Mouse (Mus musculus) lung, adult 2 months (tissue): ENCODE data around the gene Fam163b. TPM values are rescaled to one million over a fixed set of nuclear protein-coding genes. Genes with fewer than 3 reads are reported as not detected.

Experiments used
- DNase-seq: peaks from one replicate; pipeline ENCODE4 v3.0.0; 2022
- H3K4me1 ChIP-seq: fragments of 200-500 bp; 2 replicates; pipeline ENCODE4 v1.6.1; 2011; ENCODE audit warnings: low read length; ENCODE audit not compliant: control insufficient read depth, insufficient read depth
- H3K4me3 ChIP-seq: fragments of 200-500 bp; replicated peaks from 2 replicates; pipeline ENCODE3; 2011; ENCODE audit warnings: low read depth, mild to moderate bottlenecking, control low read depth, low read length; ENCODE audit errors: extremely low read depth
- CTCF ChIP-seq: fragments of 200-500 bp; IDR thresholded peaks from 2 replicates; pipeline ENCODE4 v1.5.1; 2011; ENCODE audit warnings: mild to moderate bottlenecking, low read length, control low read depth; ENCODE audit not compliant: insufficient read depth
- POLR2A ChIP-seq: fragments of 200-500 bp; IDR thresholded peaks from 2 replicates; pipeline ENCODE4 v1.6.1; 2011; ENCODE audit warnings: low read depth, mild to moderate bottlenecking, control low read depth, low read length, borderline replicate concordance; ENCODE audit errors: extremely low read depth
- WGBS: fragments of 180-500 bp; shearing (Covaris S2); methylation state at CpG from one replicate; pipeline ENCODE4 v1.1.7; 2018; 5-methylcytosine and 5-hydroxymethylcytosine counted together
- polyA plus RNA-seq: library from polyadenylated mRNA; depleted of rRNA; stranded (reverse); fragments of >200 nt; gene quantifications from 2 replicates; pipeline ENCODE4 v1.2.3, GENCODE M21; 2012

The Fam163b gene
- polyA plus RNA-seq, 1 experiment, result 0.04 TPM

DNA sequence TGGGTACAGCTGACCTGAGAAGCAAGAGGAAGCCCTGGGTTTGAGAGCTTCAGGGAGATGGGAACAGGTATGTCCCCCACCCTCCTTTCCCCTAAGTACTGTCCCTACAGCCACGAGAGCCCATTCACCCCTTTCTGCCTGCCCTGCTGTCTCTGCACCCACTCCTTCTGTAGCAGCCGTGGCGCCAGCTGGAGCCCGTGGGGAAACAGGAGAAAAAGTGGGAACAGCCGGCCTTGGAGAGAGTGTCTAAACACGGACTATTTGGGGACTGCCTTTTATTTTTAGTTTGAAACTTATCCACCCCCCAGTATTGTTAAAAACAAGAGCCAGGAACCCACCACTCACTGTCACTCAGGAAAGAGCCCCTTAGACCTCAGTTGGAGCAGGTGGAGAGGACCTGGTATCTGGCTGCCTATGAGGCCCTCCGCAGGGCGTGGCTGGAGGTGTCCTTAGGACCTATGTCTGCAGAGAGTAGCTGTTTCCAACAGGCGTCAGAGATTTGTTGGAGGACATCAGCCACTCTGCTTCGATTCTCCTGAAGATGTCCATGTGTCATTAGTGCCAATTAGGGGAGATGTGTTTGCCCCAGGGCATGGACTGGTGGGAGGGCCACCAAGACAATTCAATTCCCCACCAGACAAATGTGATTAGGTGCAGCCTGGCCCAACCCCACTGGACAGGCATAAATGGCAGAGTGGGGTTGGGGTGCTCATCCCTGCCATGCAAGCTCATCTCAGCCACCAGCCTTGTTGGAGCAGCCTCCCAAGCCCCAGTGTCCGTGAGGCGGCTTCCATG lies 22.7 kb upstream of the Fam163b start, which contains the start of gene Dbh:
Gene Dbh (plus strand): TSS at position 438 of the 795 bp plus-strand sequence.
- Histone ChIP-seq H3K4me1 (no peaks in the 10 kb centered on the region), H3K4me3 (no peak within 1 kb of the TSS)
- DNase-seq, result no peak
- TF ChIP-seq CTCF (no peak), POLR2A (no peak)
- 82% methylated on average over 12 of the region's 12 CpGs for WGBS

DNA sequence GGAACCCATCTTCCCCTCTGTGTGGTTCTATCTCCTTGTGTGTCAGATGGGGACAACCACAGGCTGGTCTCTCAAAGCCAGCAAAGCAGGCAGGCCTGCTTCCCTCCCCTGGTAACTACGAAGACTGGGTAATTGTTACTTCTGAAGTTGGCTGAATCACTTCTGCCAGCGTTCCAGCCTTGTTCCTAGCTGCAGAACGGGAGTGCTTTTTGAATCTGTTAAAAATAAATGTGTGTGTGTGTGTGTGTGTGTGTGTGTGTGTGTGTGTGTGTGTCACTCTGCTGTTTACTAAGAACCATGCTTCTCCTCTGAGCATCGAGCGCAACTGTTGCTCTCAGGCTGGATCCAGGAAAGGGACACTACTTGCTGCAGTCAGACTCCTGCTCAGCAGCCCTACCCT lies 21.6 kb upstream of the Fam163b start:
- 48% methylated on average over 5 of the region's 5 CpGs for WGBS
- Histone ChIP-seq H3K4me3 (no peak overlapping the region), H3K4me1 (no peaks in the 10 kb centered on the region)
- TF ChIP-seq POLR2A (no peak), CTCF (no peak)
- no peak for DNase-seq

DNA sequence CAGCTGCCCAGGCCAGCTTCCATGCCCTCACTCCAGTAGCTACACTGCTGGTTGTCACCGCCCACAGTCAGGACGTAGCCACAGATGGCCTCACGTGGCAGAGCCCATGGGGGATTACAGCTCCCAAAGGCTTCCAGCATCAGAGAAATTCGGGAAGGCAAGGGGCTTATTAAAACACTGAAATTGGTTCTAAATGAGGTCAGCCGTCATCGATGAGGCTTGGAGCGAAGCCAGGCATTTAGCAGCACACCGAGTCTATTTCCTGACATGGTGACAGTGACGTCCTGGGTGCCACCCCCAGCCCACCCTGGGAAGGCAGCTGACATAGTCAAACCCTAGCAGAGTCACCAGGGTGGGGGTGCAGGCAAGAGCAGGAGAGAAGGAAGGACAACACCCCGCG lies 20.4 kb upstream of the Fam163b start:
- TF ChIP-seq POLR2A, result no peak
- TF ChIP-seq CTCF, result no peak
- Histone ChIP-seq H3K4me1 (no peaks in the 10 kb centered on the region), H3K4me3 (no peak overlapping the region)
- DNase-seq, result no peak
- 57% methylated on average over 11 of the region's 11 CpGs for WGBS

DNA sequence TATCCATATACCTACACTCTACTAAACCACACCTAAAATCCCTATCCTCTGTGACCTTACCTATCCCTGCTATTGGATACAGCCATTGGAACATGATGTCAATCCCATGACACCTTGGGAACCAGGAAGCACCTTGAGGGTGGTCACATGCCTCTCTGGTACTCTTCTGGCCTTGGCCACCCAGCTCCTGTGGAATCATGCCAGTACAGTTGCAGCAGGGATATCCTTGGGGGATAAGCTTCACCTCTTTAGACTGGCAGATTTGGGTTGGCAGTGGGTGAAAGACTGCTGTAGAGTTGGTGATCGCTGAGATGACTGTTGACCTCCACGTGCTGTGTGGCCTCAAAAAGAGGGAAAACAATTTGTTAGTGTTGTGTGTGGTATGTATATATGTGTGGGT lies 19.2 kb upstream of the Fam163b start:
- no peaks in the 10 kb centered on the region for H3K4me1 ChIP-seq
- no peak for TF ChIP-seq CTCF
- no peak for TF ChIP-seq POLR2A
- H3K4me3 ChIP-seq, result no peak overlapping the region
- 78% methylated on average over 2 of the region's 2 CpGs for WGBS
- no peak for DNase-seq

DNA sequence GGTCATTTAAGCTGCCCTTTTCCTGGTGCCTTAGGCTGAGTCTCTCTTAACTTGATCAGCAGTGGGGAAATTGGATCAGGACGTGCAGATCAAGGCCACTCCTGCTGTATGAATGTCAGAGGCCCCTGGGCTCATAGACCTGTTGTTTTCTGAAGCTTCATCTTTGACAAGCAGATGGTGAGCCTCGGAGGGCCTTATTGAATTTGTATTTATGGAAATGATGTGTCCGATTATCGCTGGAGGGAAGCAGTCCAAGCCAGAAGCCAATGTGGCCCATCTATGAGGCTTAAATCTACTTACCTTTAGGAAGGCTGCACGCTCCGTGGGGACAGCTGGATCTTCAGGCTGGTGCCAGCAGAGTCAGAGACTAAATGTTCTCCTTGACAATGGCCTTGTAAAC lies 14.3 kb upstream of the Fam163b start:
- WGBS, result 78% methylated on average over 6 of the region's 6 CpGs
- TF ChIP-seq POLR2A (no peak), CTCF (no peak)
- Histone ChIP-seq H3K4me1 (no peaks in the 10 kb centered on the region), H3K4me3 (no peak overlapping the region)
- no peak for DNase-seq

DNA sequence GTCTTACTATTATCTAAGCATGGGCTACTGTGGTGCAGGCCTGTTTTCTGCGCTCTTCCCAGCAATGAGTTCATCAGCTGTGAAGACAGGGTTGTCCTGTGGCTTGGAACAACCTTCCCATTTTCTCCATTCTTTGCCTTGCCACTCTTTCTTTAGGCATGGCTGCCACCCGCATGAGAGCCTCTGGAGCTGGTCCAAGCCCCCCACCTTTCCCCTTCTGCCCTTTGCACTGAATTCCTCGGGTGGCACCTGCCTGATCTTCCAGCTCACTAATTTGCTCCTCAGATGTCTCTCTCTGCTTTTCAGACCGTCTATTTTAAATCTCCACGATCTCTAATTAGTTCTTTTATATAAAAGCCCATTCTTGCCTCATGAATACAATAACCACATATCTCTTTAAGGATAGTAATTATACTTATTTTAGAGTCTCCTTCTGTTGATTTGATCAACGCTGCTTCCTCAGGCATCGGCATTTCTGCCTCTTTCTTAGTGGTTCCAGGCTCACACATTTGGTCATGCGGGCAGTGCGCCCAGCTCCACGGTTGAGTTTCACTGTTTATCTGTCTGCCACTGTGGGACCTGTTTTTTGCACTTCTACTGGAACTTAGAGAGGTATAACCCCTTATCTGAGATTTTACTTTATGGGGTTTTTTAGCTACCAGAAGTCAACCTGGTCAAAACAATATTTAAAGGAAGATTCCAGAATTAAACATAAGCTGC lies 12.3 kb upstream of the Fam163b start:
- no peak for TF ChIP-seq POLR2A
- no peak for TF ChIP-seq CTCF
- Histone ChIP-seq H3K4me3 (no peak overlapping the region), H3K4me1 (no peaks in the 10 kb centered on the region)
- WGBS, result 82% methylated on average over 10 of the region's 10 CpGs
- DNase-seq, result no peak

DNA sequence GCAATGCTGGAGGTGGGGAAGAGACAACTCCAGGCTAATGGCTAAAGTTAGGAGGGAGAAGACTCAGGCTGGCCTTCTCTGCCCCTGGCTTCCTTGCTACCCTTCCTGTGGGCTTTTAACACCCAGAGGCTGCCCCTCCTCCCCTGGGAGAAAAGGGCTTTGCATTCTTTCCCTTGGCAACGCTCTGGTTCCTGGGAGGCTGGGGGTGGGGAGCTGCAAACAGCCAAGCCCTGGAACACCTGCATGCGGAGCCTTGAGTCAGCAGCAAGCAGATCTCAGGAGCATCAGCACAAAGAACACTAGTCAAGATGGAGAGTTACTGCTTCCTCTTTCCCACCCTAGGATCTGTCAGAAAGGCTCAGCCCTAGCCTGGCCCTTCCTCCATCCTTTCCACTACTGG lies 7.2 kb upstream of the Fam163b start:
- no peak for DNase-seq
- 23% methylated on average over 2 of the region's 2 CpGs for WGBS
- TF ChIP-seq CTCF (no peak), POLR2A (no peak)
- Histone ChIP-seq H3K4me3 (no peak overlapping the region), H3K4me1 (no peaks in the 10 kb centered on the region)

DNA sequence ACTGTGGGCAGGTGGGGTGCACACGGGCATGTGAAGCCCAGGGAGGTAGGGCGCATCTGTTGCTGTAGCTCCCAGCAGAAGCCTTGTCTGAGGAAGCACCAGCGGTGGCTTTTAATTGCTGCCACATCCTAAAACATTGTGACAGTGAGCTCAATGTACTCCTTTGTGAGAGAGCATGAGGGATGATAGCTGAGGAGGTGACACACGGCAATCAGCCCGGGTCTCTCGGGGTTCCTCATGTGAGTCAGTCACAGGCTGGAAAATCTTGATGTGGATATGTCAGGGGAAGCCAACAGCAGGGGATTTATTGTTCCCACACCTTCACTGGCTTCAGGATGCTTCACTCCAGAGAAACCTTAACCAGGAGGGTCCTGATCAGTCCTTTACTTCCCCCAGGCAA lies 4.5 kb upstream of the Fam163b start:
- 71% methylated on average over 6 of the region's 6 CpGs for WGBS
- no peaks in the 10 kb centered on the region for H3K4me1 ChIP-seq
- DNase-seq, result no peak
- TF ChIP-seq CTCF (no peak), POLR2A (no peak)
- H3K4me3 ChIP-seq, result no peak overlapping the region

DNA sequence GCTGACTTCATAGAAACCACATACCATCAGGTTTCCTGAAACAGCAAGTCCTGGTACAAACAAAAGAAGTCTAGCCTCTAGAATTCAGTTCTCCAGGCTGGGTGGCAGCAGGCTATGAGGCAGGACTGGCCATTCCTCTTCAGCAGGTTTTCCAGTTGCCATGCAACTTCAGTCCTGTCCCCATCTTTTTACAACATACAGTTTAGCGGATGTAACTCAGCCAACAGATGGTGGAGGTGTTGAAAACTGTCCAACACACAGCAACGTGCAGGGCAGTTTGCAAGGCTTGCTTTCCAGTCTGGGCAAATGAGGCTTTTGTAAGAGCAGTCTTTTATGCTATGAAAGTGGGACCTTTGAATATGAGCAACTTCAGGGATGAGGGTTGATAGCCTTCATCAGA lies 2.7 kb upstream of the Fam163b start:
- no peak for DNase-seq
- Histone ChIP-seq H3K4me3 (no peak overlapping the region), H3K4me1 (no peaks in the 10 kb centered on the region)
- TF ChIP-seq POLR2A (no peak), CTCF (no peak)
- WGBS, result 53% methylated on average over 2 of the region's 2 CpGs

DNA sequence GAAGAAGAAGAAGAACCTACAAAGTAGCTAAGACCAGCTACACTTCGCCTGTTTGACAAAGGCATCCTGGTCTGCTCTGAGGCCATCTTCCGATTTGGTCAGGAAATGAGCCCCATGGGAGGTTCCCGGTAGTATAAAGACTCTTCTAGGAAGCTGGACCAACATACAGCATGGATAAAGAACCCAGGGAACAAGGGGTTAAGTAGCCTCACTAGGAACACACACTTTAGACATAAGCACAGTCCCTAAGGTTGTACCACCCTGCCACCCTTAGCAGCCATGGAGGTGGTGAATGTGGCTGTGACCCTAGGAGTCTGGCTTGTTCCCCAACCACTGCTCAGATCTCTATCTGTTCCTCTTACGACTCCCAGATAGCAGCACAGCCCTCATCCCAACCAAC lies 3.9 kb downstream of the Fam163b start:
- no peaks in the 10 kb centered on the region for H3K4me1 ChIP-seq
- WGBS, result 46% methylated on average over 4 of the region's 4 CpGs
- no peak for DNase-seq
- no peak for TF ChIP-seq CTCF
- no peak for TF ChIP-seq POLR2A
- no peak overlapping the region for H3K4me3 ChIP-seq
